Mouse (Mus musculus) neural tube, embryonic 11.5 days (tissue): ENCODE measurements at regions not wholly inside any gene's neighbourhood (a gene's known extent, or its start where the extent isn't known, plus 50 kb on each side); places are given as distances from the start of the nearest gene placed in this dataset.

Experiments
- ATAC-seq: fragments of 200-750 bp; cut with Nextera tagmentation; 2 replicates; pipeline ENCODE4 v1.8.0; 2017; ENCODE audit warnings: moderate number of reproducible peaks, mild to moderate bottlenecking, moderate TSS enrichment, moderate library complexity; ENCODE audit not compliant: insufficient read depth, low FRiP score, low TSS enrichment
- DNase-seq: peaks from one replicate; pipeline ENCODE4 v3.0.0-alpha.2; 2015; ENCODE audit warnings: low spot score
- H3K27ac ChIP-seq: fragments of 300-500 bp; sonication (generic); 2 replicates; pipeline ENCODE4 v1.5.1; 2014; ENCODE audit warnings: low read depth, mild to moderate bottlenecking, low read length
- H3K27me3 ChIP-seq: fragments of 300-500 bp; sonication (generic); 2 replicates; pipeline ENCODE4 v1.6.1; 2014; ENCODE audit warnings: mild to moderate bottlenecking, low read length, mixed read lengths; ENCODE audit not compliant: control insufficient read depth, insufficient read depth
- H3K36me3 ChIP-seq: fragments of 300-500 bp; sonication (generic); 2 replicates; pipeline ENCODE4 v1.6.1; 2014; ENCODE audit warnings: mild to moderate bottlenecking, low read length, moderate library complexity, mixed read lengths; ENCODE audit not compliant: control insufficient read depth, insufficient read depth
- H3K4me1 ChIP-seq: fragments of 300-500 bp; sonication (generic); 2 replicates; pipeline ENCODE4 v1.6.1; 2014; ENCODE audit warnings: low read length, mixed read lengths; ENCODE audit not compliant: control insufficient read depth, insufficient read depth
- H3K4me2 ChIP-seq: fragments of 300-500 bp; sonication (generic); 2 replicates; pipeline ENCODE4 v1.6.1; 2014; ENCODE audit warnings: low read depth, mild to moderate bottlenecking, moderate library complexity
- H3K4me3 ChIP-seq: fragments of 300-500 bp; sonication (generic); 2 replicates; pipeline ENCODE4 v1.5.1; 2014; ENCODE audit warnings: low read depth, low read length
- H3K9ac ChIP-seq: fragments of 300-500 bp; sonication (generic); 2 replicates; pipeline ENCODE4 v1.6.1; 2014; ENCODE audit warnings: mild to moderate bottlenecking, low read length
- H3K9me3 ChIP-seq: fragments of 300-500 bp; sonication (generic); 2 replicates; pipeline ENCODE4 v1.6.1; 2016; ENCODE audit warnings: low read length; ENCODE audit not compliant: control insufficient read depth
- WGBS: fragments of 180-500 bp; shearing (Covaris S2); extraction: QIAGEN DNeasy Blood & Tissue Kit; methylation state at CpG from one replicate; pipeline ENCODE4 v1.1.7; 2014; 5-methylcytosine and 5-hydroxymethylcytosine counted together

GRCm38 (mm10) chr10:23488996-23489395, 138.4 kb upstream of the Eya4 start:
- Histone ChIP-seq H3K9me3 (no peaks in the 10 kb centered on the region), H3K36me3 (no peaks in the 10 kb centered on the region), H3K9ac (no peak overlapping the region), H3K4me2 (no peak overlapping the region), H3K27ac (no peak overlapping the region), H3K4me3 (no peak overlapping the region), H3K27me3 (no peaks in the 10 kb centered on the region), H3K4me1 (no peaks in the 10 kb centered on the region)
- no peak for DNase-seq
- ATAC-seq: no peak
- 83% methylated on average over 3 of the region's 3 CpGs for WGBS

- no peak overlapping the region for H3K9ac ChIP-seq
- no peaks in the 10 kb centered on the region for H3K9me3 ChIP-seq
- ATAC-seq: no peak
- H3K27ac ChIP-seq: no peak overlapping the region
- no peak overlapping the region for H3K4me3 ChIP-seq
- DNase-seq: no peak
- no peak overlapping the region for H3K4me2 ChIP-seq
- no peaks in the 10 kb centered on the region for H3K36me3 ChIP-seq
- no peaks in the 10 kb centered on the region for H3K27me3 ChIP-seq
- H3K4me1 ChIP-seq: no peaks in the 10 kb centered on the region
Observed at GRCm38 (mm10) chr10:23480474-23480873, 129.9 kb upstream of the Eya4 start.

- Histone ChIP-seq H3K9me3 (no peaks in the 10 kb centered on the region), H3K4me2 (no peak overlapping the region), H3K9ac (no peak overlapping the region), H3K27me3 (no peaks in the 10 kb centered on the region), H3K4me3 (no peak overlapping the region), H3K36me3 (no peaks in the 10 kb centered on the region), H3K27ac (no peak overlapping the region), H3K4me1 (no peaks in the 10 kb centered on the region)
- DNase-seq (no peak), ATAC-seq (no peak)
- 95% methylated on average over 2 of the region's 2 CpGs for WGBS
Observed at GRCm38 (mm10) chr10:23478902-23479301, 128.3 kb upstream of the Eya4 start.

GRCm38 (mm10) chr10:23477104-23477503, 126.5 kb upstream of the Eya4 start:
- no peak for ATAC-seq

GRCm38 (mm10) chr10:23450997-23451396, 100.4 kb upstream of the Eya4 start:
- 88% methylated on average over 3 of the region's 3 CpGs for WGBS
- Histone ChIP-seq H3K9me3 (no peaks in the 10 kb centered on the region), H3K4me3 (no peak overlapping the region), H3K9ac (no peak overlapping the region), H3K27me3 (no peaks in the 10 kb centered on the region), H3K27ac (no peak overlapping the region), H3K4me2 (no peak overlapping the region), H3K36me3 (no peaks in the 10 kb centered on the region), H3K4me1 (peaks cover 3% of the 10 kb centered on the region; the same call in 1 of the 2 replicates)
- DNase-seq (no peak), ATAC-seq (no peak)

More at GRCm38 (mm10) chr10:23477104-23477503, 126.5 kb upstream of the Eya4 start:
- Histone ChIP-seq H3K36me3 (no peaks in the 10 kb centered on the region), H3K27ac (no peak overlapping the region), H3K9me3 (no peaks in the 10 kb centered on the region), H3K9ac (no peak overlapping the region), H3K4me3 (no peak overlapping the region), H3K27me3 (no peaks in the 10 kb centered on the region), H3K4me1 (no peaks in the 10 kb centered on the region), H3K4me2 (no peak overlapping the region)
- no peak for DNase-seq
- 84% methylated on average over 4 of the region's 4 CpGs for WGBS

GRCm38 (mm10) chr10:23450647-23450979, 100.0 kb upstream of the Eya4 start:
- H3K9ac ChIP-seq: no peak overlapping the region
- no peak for ATAC-seq
- H3K36me3 ChIP-seq: no peaks in the 10 kb centered on the region
- H3K27me3 ChIP-seq: no peaks in the 10 kb centered on the region
- WGBS: 84% methylated on average over 3 of the region's 3 CpGs
- no peak overlapping the region for H3K27ac ChIP-seq
- H3K4me1 ChIP-seq: peaks cover 3% of the 10 kb centered on the region; the same call in 1 of the 2 replicates
- no peaks in the 10 kb centered on the region for H3K9me3 ChIP-seq
- no peak for DNase-seq
- H3K4me2 ChIP-seq: no peak overlapping the region
- no peak overlapping the region for H3K4me3 ChIP-seq

- WGBS: 56% methylated on average over 19 of the region's 19 CpGs
- H3K4me1 ChIP-seq: peaks cover 3% of the 10 kb centered on the region; the same call in 1 of the 2 replicates
- no peaks in the 10 kb centered on the region for H3K9me3 ChIP-seq
- no peak overlapping the region for H3K4me2 ChIP-seq
- H3K36me3 ChIP-seq: no peaks in the 10 kb centered on the region
- H3K4me3 ChIP-seq: no peak overlapping the region
- H3K27ac ChIP-seq: no peak overlapping the region
- H3K27me3 ChIP-seq: no peaks in the 10 kb centered on the region
- no peak for ATAC-seq
- no peak overlapping the region for H3K9ac ChIP-seq
- peak; percentile 35 for DNase-seq
Observed at GRCm38 (mm10) chr10:23449860-23450646, 99.5 kb upstream of the Eya4 start.

- Histone ChIP-seq H3K4me3 (no peak overlapping the region), H3K9me3 (no peaks in the 10 kb centered on the region), H3K4me1 (peaks cover 3% of the 10 kb centered on the region; the same call in 1 of the 2 replicates), H3K36me3 (no peaks in the 10 kb centered on the region), H3K4me2 (0 out of 2 replicates have a peak overlapping the region, but pooled peaks have one; percentile 2), H3K9ac (no peak overlapping the region), H3K27me3 (no peaks in the 10 kb centered on the region), H3K27ac (no peak overlapping the region)
- peak; percentile 20 for DNase-seq
- peak; percentile 63 for ATAC-seq
- 50% methylated on average over 16 of the region's 16 CpGs for WGBS
Observed at GRCm38 (mm10) chr10:23448976-23449859, 98.6 kb upstream of the Eya4 start.
